9 mouse cellular contexts compared by ENCODE assay signal in genomic region chr1:167617995-167618489, GRCm38 (mm10). TPM values are rescaled to one million over a fixed set of nuclear protein-coding genes. Genes with fewer than 3 reads are reported as not detected.
DNase-seq lines count a peak whose midpoint lies in the region; ATAC-seq and TF ChIP-seq lines count a peak whose summit lies in the region.
"Had no signal": no experiment of that assay in that cellular context is flagged by ENCODE, and none has a peak within 500 bp of the region (broad histone marks: within the 10 kb centered on the region; RNA-seq: fewer than 3 reads in every experiment).

No protein-coding gene starts in this region.

- WGBS in hindbrain, postnatal 0 days = 43% methylated on average over 18 of the region's 18 CpGs
- WGBS in hindbrain, embryonic 10.5 days = 80% methylated on average over 18 of the region's 18 CpGs

- DNase-seq in hindbrain, postnatal 0 days (ENCODE audit: low spot score) = peak; percentile 77
- no peak for DNase-seq in hindbrain, embryonic 10.5 days (ENCODE audit: low spot score)
- DNase-seq in cerebellum, postnatal 36 days = peak; percentile 11 to 18
- DNase-seq in heart, postnatal 36 days = peak; percentile 48 to 68
- DNase-seq in lung, adult 18-20 months = peak; percentile 16 to 31
- no peak for DNase-seq in embryo, embryonic 11 days
- DNase-seq in frontal cortex, adult 2 months (ENCODE audit: extremely low spot score in 1 of 2, low spot score in 1 of 2) = no peak

- intact Hi-C loops in heart, postnatal 36 days (cut with DNase I) = loop anchor here (5.0 kb wide), 1 partner anchor 171 kb away; no protein-coding TSS in a partner anchor

- no peaks in the 10 kb centered on the region for H3K27me3 ChIP-seq in hindbrain, postnatal 0 days (ENCODE audit: insufficient read depth, low read length)
- H3K27me3 ChIP-seq in hindbrain, embryonic 10.5 days (ENCODE audit: insufficient read depth, poor library complexity, severe bottlenecking) = no peaks in the 10 kb centered on the region

- H3K4me3 ChIP-seq in hindbrain, postnatal 0 days (ENCODE audit: low read length) = peak overlapping the region; percentile 6; the same call in 1 of the 2 replicates
- no peak overlapping the region for H3K4me3 ChIP-seq in hindbrain, embryonic 10.5 days
- H3K4me3 ChIP-seq: limb, embryonic 13.5 days had no signal

- H3K9ac ChIP-seq in hindbrain, postnatal 0 days (replicated peaks; ENCODE audit: low read length) = no peak overlapping the region
- H3K9ac ChIP-seq: limb, embryonic 13.5 days had no signal

- no peaks in the 10 kb centered on the region for H3K36me3 ChIP-seq in hindbrain, postnatal 0 days (ENCODE audit: insufficient read depth, low read length)
- no peaks in the 10 kb centered on the region for H3K36me3 ChIP-seq in hindbrain, embryonic 10.5 days
- H3K36me3 ChIP-seq: limb, embryonic 13.5 days had no signal

- ATAC-seq in hindbrain, postnatal 0 days = peak; percentile 90
- no peak for ATAC-seq in erythroid progenitor cell, adult 5-6 weeks (replicated peaks; ENCODE audit: low FRiP score, poor library complexity, severe bottlenecking)

- TF ChIP-seq CTCF in hindbrain, postnatal 0 days (IDR thresholded peaks at IDR 0.05; ENCODE audit: low read depth) = no peak

- H3K27ac ChIP-seq in hindbrain, postnatal 0 days = peak overlapping the region; percentile 69; the same call in 1 of the 2 replicates
- H3K27ac ChIP-seq in hindbrain, embryonic 10.5 days = no peak overlapping the region
- H3K27ac ChIP-seq: limb, embryonic 13.5 days had no signal

- no peaks in the 10 kb centered on the region; the same call in 1 of the 2 replicates for H3K4me1 ChIP-seq in hindbrain, postnatal 0 days (ENCODE audit: insufficient read depth, low read length)
- peaks cover 6% of the 10 kb centered on the region; the same call in 1 of the 2 replicates for H3K4me1 ChIP-seq in hindbrain, embryonic 10.5 days (replicated peaks)
- H3K4me1 ChIP-seq: limb, embryonic 13.5 days had no signal

- H3K4me2 ChIP-seq in hindbrain, postnatal 0 days (ENCODE audit: low read depth, low read length) = peak overlapping the region; percentile 32
- H3K4me2 ChIP-seq: limb, embryonic 13.5 days had no signal

- no peaks in the 10 kb centered on the region for H3K9me3 ChIP-seq in hindbrain, postnatal 0 days (ENCODE audit: low read length)
- H3K9me3 ChIP-seq in hindbrain, embryonic 10.5 days = no peaks in the 10 kb centered on the region
- H3K9me3 ChIP-seq: limb, embryonic 13.5 days had no signal

RNA-seq across cellular contexts. Expression of gene Rxrg, which starts 19.9 kb away (rescaled TPM):
- total RNA-seq in hindbrain, postnatal 0 days (2014; rRNA removed) = 16.0 and 19.4 TPM in 2 replicates
- 22.3 and 23.5 TPM in 2 replicates for polyA plus RNA-seq in hindbrain, postnatal 0 days (2015; fragmentation: Nextera tagmentation; extraction: Ambion mirVana)
- 5.1 and 6.7 TPM in 2 replicates for polyA plus RNA-seq in hindbrain, embryonic 10.5 days (2016; fragmentation: Nextera tagmentation; extraction: Ambion mirVana)
- total RNA-seq in heart, postnatal 36 days (2021) = 10 to 100 TPM; 55.0 to 69.1 TPM
- polyA plus RNA-seq in frontal cortex, adult 2 months (2012; rRNA removed) = 11.7 and 12.6 TPM in 2 replicates
- total RNA-seq in erythroid progenitor cell, adult 5-6 weeks (2015; ENCODE audit: low replicate concordance) = not detected in 2 replicates
- total RNA-seq in erythroid progenitor cell, adult 5-6 weeks (2017; ENCODE audit: low replicate concordance) = not detected in 2 replicates

Comparison
In these comparisons a context has a peak if more than half of its experiments do, and no peak if none do; other contexts are left out.
1. DNase-seq: peak in hindbrain, postnatal 0 days (single experiment), cerebellum, postnatal 36 days (2 of 2), heart, postnatal 36 days (2 of 2) and lung, adult 18-20 months (2 of 2); none in hindbrain, embryonic 10.5 days (single experiment), embryo, embryonic 11 days (single experiment) and frontal cortex, adult 2 months (0 of 2).
2. RNA of gene Rxrg, which starts 19.9 kb away (total RNA-seq): 55.0 to 69.1 TPM in heart, postnatal 36 days and 16.0 to 19.4 TPM in hindbrain, postnatal 0 days; not detected in erythroid progenitor cell, adult 5-6 weeks; every median in the first group is over 10 times any median in the second.